Mouse (Mus musculus) frontal cortex, postnatal 14 days (tissue): ENCODE measurements around the gene H60c.
A peak's percentile ranks its signal among the peaks of the same experiment; 100 is the strongest.
"Not testable (repeated sequence)": the region's sequence is repeated elsewhere in the genome, so short reads cannot be mapped to it uniquely, and the experiment has no call there.

ENCODE experiments used
- DNase-seq, 2 experiments: peaks; one replicate each; pipeline ENCODE4 v3.0.0; 2022; ENCODE audit warnings: low spot score in 2 of 2

H60c gene

DNA sequence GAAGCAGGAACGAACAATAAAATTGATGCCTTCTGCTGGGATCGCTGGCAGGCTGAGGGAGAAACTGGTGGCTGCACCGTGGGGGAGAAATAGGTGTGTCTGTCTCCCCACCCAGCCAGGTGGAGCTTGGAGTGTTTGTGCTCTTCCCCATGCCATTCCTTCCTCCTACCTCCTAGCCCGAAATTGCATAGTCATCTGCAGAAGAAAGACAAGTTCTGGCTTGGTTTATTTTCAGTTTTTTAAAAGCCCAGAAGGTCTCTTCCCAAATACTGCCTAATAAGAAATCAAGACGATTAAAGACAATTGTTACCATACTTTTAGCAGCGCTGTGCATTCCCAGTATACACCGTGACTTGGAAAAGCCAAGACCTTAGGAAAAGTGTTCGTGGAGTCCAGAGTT is at the start of gene H60c:
H60c (minus strand) TSS at position 101 of the 400 bp plus-strand sequence.
- no peak for DNase-seq

- no peak for DNase-seq
Observed at GRCm38 (mm10) chr10:3308821-3309206, 41.2 kb upstream of the H60c start.

- no peak for DNase-seq
Observed at GRCm38 (mm10) chr10:3308180-3308820, 40.7 kb upstream of the H60c start.

- DNase-seq, result peak in 1 of 2 experiments; percentile 10
Observed at GRCm38 (mm10) chr10:3307752-3308151, 40.2 kb upstream of the H60c start.

GRCm38 (mm10) chr10:3293969-3294368 is 26.4 kb upstream of the H60c start:
- DNase-seq, result no peak

DNA sequence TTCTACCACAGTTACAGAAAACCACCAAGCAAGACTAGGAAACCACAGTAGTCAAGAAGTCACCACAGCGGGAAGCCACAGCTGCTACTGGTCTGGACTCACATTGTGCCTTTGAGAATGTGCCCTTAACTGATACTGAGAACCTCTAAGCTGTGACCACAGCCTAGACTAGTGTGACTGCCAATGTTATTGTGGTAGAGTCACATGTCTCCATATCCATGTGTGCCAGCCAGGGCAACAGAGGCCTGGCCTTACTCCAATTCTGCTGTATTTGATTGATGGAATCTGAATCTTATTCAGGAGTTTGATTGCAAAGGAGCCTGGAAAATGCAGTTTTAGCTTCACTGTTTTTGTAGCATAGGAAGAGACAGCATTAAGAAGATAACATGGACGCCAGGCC is 13.5 kb upstream of the H60c start:
- no peak for DNase-seq

DNA sequence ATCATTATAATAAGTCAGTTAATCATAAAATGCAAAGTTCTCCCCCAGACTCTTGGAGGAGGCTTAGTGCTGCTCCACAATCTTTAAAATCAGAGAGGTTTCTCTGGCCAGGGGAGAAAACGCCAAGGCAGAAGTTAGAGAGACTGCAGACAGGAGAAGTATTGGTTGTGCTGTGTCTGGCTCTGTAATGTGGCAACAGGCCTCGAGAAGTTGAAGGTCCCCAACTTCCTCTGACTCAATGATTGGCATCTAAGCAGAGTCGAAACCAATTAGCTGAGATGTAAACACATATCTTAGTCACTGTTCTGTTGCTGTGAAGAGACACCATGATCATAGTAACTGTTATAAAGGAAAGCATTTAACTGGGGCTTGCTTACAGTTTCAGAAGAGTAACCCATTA is 6.5 kb upstream of the H60c start:
- DNase-seq, result no peak

GRCm38 (mm10) chr10:3271036-3271435 is 3.5 kb upstream of the H60c start:
- DNase-seq, result no peak

DNA sequence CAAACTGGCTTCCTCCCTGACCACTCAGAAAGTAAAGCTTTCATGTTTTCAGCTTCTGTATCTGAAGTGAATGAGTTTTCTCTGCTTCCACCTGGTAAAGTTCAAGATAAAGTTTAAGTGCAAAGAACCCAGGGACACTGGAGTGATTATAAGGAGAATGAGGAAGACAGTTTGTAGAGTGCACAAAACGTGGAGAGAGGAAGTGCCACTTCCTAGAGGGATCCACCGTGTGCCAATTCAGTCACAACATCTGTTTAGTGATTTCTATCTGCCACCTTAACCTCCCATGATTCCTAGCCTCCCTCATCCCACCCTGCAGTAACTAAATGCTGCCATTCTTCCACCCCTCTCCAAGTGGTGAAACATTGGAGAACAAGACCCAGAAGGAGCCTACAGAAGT is 842 bp downstream of the H60c start:
- DNase-seq, result no peak

GRCm38 (mm10) chr10:3262784-3263183 is 4.8 kb downstream of the H60c start:
- no peak for DNase-seq

DNA sequence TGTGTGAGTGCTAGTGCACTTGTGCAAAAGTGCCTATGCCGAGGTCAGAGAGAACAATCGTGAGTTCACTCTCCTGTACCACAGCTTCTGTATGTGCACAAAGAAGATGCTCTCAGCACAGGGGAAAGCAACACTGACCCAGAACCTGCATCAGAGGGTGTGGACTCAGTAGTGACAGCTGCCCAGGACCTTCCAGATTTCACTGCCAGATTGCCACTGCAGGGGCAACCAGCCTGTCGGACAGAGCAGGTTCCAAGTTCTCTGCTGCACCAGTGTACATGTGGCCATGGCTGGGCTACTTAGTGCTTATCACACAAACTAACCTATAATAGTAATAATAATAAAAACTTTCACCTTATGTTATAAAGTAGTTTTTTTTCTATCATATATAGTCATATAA is 10.2 kb downstream of the H60c start:
- DNase-seq, result no peak

DNA sequence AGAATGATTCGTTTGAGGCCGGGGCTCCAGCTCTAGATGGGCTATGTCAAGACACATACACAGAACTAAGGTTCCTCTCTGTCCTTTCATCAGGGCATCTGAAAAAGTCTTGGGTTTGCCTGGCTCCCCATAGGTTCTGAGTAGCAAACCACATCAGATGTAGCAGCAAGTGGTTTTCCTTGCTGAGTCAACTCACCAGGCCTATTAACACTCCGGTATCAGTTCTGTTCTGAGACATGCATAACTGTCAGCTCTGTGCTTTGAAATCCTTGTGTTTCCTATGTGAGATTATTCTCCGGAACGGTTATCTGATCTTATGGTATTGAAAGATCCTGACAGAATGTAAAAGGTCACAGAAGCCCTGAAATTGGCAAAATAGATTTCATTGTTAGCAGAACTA is 29.1 kb downstream of the H60c start:
- not testable (repeated sequence) for DNase-seq

DNA sequence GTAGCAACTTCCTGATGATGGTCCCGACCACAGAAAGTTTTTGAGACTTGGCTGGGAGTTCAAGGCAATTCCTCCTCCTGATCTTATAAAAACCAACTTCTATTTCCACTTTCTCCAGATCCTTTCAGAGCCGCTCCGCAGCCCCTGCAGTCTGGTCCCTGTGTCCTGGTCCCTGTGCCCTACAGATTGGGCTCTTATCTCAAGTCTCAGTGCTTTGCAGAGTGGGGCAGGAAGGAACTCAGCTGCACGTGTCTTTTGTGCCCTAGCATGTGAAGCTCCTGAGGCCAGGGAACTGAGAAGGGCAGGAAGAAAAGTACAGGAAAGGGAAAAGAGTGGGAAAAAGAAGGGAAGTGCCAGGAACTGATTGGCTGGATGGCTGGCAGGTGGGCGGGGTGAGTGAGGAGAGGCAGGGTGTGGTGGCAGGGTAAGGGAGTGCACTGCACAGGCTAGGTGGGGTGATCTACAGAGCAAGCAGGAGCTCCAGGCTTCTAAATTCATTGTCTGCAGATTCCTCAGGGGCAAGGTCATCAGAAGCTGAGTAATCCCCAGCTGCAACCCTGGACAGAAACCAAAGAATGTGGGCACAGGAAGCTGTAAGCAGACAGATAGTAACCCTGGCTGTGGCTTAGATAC is 30.8 kb downstream of the H60c start:
- no peak for DNase-seq

GRCm38 (mm10) chr10:3228447-3229195 is 39.0 kb downstream of the H60c start:
- no peak for DNase-seq
